Mouse (Mus musculus) limb, embryonic 11.5 days (tissue): ENCODE measurements around the gene Bfar. TPM values are rescaled to one million over a fixed set of nuclear protein-coding genes. Genes with fewer than 3 reads are reported as not detected.
"Not testable (repeated sequence)": the region's sequence is repeated elsewhere in the genome, so short reads cannot be mapped to it uniquely, and the experiment has no call there.

ENCODE experiments used
- ATAC-seq: fragments of 200-750 bp; cut with Nextera tagmentation; 2 replicates; pipeline ENCODE4 v1.8.0; 2017; ENCODE audit warnings: low read depth; ENCODE audit not compliant: insufficient number of reproducible peaks, low FRiP score, low TSS enrichment
- DNase-seq: peaks from one replicate; pipeline ENCODE4 v3.0.0-alpha.2; 2015; ENCODE audit warnings: low spot score
- H3K27ac ChIP-seq: fragments of 300-500 bp; sonication (generic); replicated peaks from 2 replicates; pipeline ENCODE4 v1.5.1; 2014; ENCODE audit warnings: low read depth, mild to moderate bottlenecking, low read length
- H3K27me3 ChIP-seq: fragments of 300-500 bp; sonication (generic); 2 replicates; pipeline ENCODE4 v1.6.1; 2014; ENCODE audit warnings: mild to moderate bottlenecking, low read length, mixed read lengths; ENCODE audit not compliant: control insufficient read depth, insufficient read depth
- H3K36me3 ChIP-seq: fragments of 300-500 bp; sonication (generic); 2 replicates; pipeline ENCODE4 v1.6.1; 2014; ENCODE audit warnings: mild to moderate bottlenecking, low read length, moderate library complexity, mixed read lengths; ENCODE audit not compliant: control insufficient read depth, insufficient read depth
- H3K4me1 ChIP-seq: fragments of 300-500 bp; sonication (generic); 2 replicates; pipeline ENCODE4 v1.6.1; 2014; ENCODE audit warnings: low read length, mixed read lengths; ENCODE audit not compliant: control insufficient read depth, insufficient read depth
- H3K4me2 ChIP-seq: fragments of 300-500 bp; sonication (generic); 2 replicates; pipeline ENCODE4 v1.6.1; 2014; ENCODE audit warnings: low read depth, mild to moderate bottlenecking, moderate library complexity; ENCODE audit not compliant: severe bottlenecking
- H3K4me3 ChIP-seq: fragments of 300-500 bp; sonication (generic); 2 replicates; pipeline ENCODE4 v1.5.1; 2014; ENCODE audit warnings: low read depth, low read length
- H3K9ac ChIP-seq: fragments of 300-500 bp; sonication (generic); 2 replicates; pipeline ENCODE4 v1.6.1; 2014; ENCODE audit warnings: mild to moderate bottlenecking, low read length
- H3K9me3 ChIP-seq: fragments of 300-500 bp; sonication (generic); 2 replicates; pipeline ENCODE4 v1.6.1; 2016; ENCODE audit warnings: low read length; ENCODE audit not compliant: control insufficient read depth
- WGBS: fragments of 180-500 bp; shearing (Covaris S2); extraction: QIAGEN DNeasy Blood & Tissue Kit; methylation state at CpG from one replicate; pipeline ENCODE4 v1.1.7; 2014; 5-methylcytosine and 5-hydroxymethylcytosine counted together
- polyA plus RNA-seq: library from polyadenylated mRNA; unstranded; fragments of >200 nt; fragmentation: Nextera tagmentation; extraction: Ambion mirVana; gene quantifications from 2 replicates; pipeline ENCODE4 v1.2.1, GENCODE M21; 2014

Bfar gene
- polyA plus RNA-seq, 1 experiment from 2014 or later, result 39.2 TPM

DNA sequence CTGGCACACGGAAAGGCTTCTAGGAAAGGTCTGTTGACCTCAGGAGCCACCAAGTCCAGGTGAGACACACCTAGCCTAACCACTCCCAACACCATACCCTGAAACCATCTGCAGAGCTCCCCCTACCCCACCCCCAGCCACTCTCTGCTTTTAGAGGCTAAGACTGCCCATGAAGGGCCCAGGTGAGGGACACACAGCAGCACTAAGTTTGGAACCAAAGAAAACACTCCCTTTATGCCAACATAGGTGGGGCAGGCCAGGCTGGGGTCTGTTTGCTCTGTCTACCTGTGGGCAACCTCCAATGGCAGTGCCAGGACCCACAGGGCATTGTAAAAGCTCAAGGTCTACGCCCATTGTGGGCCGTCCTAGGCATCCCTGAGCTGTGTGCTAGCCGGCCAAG, 57.8 kb downstream of the Bfar start:
- H3K36me3 ChIP-seq, result no peaks in the 10 kb centered on the region
- no peak for ATAC-seq
- H3K4me1 ChIP-seq, result no peaks in the 10 kb centered on the region
- H3K27me3 ChIP-seq, result no peaks in the 10 kb centered on the region
- no peak overlapping the region for H3K4me2 ChIP-seq
- H3K27ac ChIP-seq, result no peak overlapping the region
- H3K9me3 ChIP-seq, result no peaks in the 10 kb centered on the region
- 75% methylated on average over 4 of the region's 4 CpGs for WGBS
- DNase-seq, result no peak
- no peak overlapping the region for H3K9ac ChIP-seq
- no peak overlapping the region for H3K4me3 ChIP-seq

- no peaks in the 10 kb centered on the region for H3K4me1 ChIP-seq
- H3K4me2 ChIP-seq, result peak within 1 kb of the TSS; percentile 1; the same call in 1 of the 2 replicates
- H3K27me3 ChIP-seq, result no peaks in the 10 kb centered on the region
- no peak within 1 kb of the TSS for H3K9ac ChIP-seq
- WGBS, result 9% methylated on average over 26 of the region's 26 CpGs
- H3K36me3 ChIP-seq, result no peaks in the 10 kb centered on the region
- no peaks in the 10 kb centered on the region for H3K9me3 ChIP-seq
- no peak within 1 kb of the TSS for H3K4me3 ChIP-seq
- H3K27ac ChIP-seq, result no peak within 1 kb of the TSS
- no peak for ATAC-seq
- peak; percentile 28 for DNase-seq
These were observed 58.9 kb downstream of the Bfar start, which contains the start of gene Pla2g10 for GRCm38 (mm10) chr16:13730285-13731255. Gene Pla2g10 (minus strand): TSS chr16:13730983.

- no peaks in the 10 kb centered on the region for H3K27me3 ChIP-seq
- H3K9me3 ChIP-seq, result no peaks in the 10 kb centered on the region
- 81% methylated on average over 3 of the region's 3 CpGs for WGBS
- no peaks in the 10 kb centered on the region for H3K4me1 ChIP-seq
- H3K36me3 ChIP-seq, result no peaks in the 10 kb centered on the region
- DNase-seq, result no peak
- no peak overlapping the region for H3K9ac ChIP-seq
- H3K4me2 ChIP-seq, result no peak overlapping the region
- ATAC-seq, result no peak
- H3K4me3 ChIP-seq, result no peak overlapping the region
- no peak overlapping the region for H3K27ac ChIP-seq
These were observed 61.1 kb downstream of the Bfar start for GRCm38 (mm10) chr16:13732786-13733185.

GRCm38 (mm10) chr16:13733518-13734137, 62.0 kb downstream of the Bfar start:
- no peak overlapping the region for H3K4me2 ChIP-seq
- no peak overlapping the region for H3K4me3 ChIP-seq
- H3K36me3 ChIP-seq, result no peaks in the 10 kb centered on the region
- H3K9ac ChIP-seq, result no peak overlapping the region
- DNase-seq (peak; percentile 87), ATAC-seq (no peak)
- H3K27me3 ChIP-seq, result no peaks in the 10 kb centered on the region
- no peak overlapping the region for H3K27ac ChIP-seq
- no peaks in the 10 kb centered on the region for H3K4me1 ChIP-seq
- 25% methylated on average over 9 of the region's 9 CpGs for WGBS
- H3K9me3 ChIP-seq, result no peaks in the 10 kb centered on the region

GRCm38 (mm10) chr16:13735977-13736376, 64.3 kb downstream of the Bfar start:
- 77% methylated on average over 8 of the region's 8 CpGs for WGBS
- no peak for ATAC-seq

DNA sequence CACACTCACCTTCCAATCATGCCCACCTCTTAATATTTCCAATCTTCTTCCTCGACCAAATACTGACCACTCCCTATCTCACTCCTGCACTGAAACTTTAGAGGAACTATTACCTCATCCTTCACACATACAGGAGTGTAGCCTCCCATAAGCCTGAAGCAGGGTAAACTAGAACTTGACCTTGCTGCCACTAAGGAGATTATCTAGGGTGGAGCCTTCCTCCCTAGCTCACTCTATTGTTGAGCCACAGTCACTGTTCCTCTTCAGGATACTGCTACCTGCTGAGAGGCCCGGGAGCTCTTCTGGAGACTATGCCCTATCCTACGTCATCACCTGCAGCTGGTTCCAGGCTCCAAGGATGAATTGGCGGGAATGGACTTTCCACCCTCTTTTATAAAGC, 67.4 kb downstream of the Bfar start:
- DNase-seq, H3K36me3 ChIP-seq, H3K9ac ChIP-seq, H3K4me2 ChIP-seq, ATAC-seq, H3K27ac ChIP-seq, H3K9me3 ChIP-seq, H3K27me3 ChIP-seq, H3K4me3 ChIP-seq, H3K4me1 ChIP-seq: not testable (repeated sequence)
- WGBS, result 62% methylated on average over 4 of the region's 4 CpGs

More at GRCm38 (mm10) chr16:13735977-13736376, 64.3 kb downstream of the Bfar start:
- no peak overlapping the region for H3K4me2 ChIP-seq
- H3K36me3 ChIP-seq, result no peaks in the 10 kb centered on the region
- no peak for DNase-seq
- no peaks in the 10 kb centered on the region for H3K9me3 ChIP-seq
- no peak overlapping the region for H3K9ac ChIP-seq
- H3K4me3 ChIP-seq, result no peak overlapping the region
- no peaks in the 10 kb centered on the region for H3K27me3 ChIP-seq
- no peaks in the 10 kb centered on the region for H3K4me1 ChIP-seq
- H3K27ac ChIP-seq, result no peak overlapping the region

DNA sequence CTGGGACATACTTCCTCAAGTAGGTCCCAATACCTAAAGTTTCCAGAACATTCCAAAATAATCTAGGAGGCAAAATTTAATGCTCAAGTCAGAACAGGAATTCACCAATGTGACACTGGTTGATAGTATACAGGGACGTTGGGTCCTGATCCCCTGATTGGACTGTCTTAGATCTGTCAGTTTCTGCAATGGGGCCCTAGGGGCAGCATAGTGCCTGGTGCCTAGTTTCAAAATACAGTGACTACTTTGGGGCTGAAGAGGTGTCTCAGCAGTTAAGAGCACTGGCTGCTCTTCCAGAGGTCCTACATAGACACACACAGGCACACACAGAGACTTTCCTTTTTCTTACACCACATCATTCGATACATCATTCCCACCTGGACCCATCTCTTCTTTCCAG, 69.2 kb downstream of the Bfar start:
- 78% methylated on average over 2 of the region's 2 CpGs for WGBS
- H3K9ac ChIP-seq, result no peak overlapping the region
- H3K36me3 ChIP-seq, result no peaks in the 10 kb centered on the region
- ATAC-seq (no peak), DNase-seq (no peak)
- no peak overlapping the region for H3K4me3 ChIP-seq
- no peaks in the 10 kb centered on the region for H3K27me3 ChIP-seq
- no peak overlapping the region for H3K27ac ChIP-seq
- no peaks in the 10 kb centered on the region for H3K9me3 ChIP-seq
- H3K4me2 ChIP-seq, result no peak overlapping the region
- H3K4me1 ChIP-seq, result no peaks in the 10 kb centered on the region

GRCm38 (mm10) chr16:13747708-13748107, 76.0 kb downstream of the Bfar start:
- DNase-seq (no peak), ATAC-seq (no peak)
- WGBS, result 91% methylated on average over 8 of the region's 8 CpGs
- H3K4me3 ChIP-seq, result no peak overlapping the region
- no peak overlapping the region for H3K4me2 ChIP-seq
- H3K36me3 ChIP-seq, result no peaks in the 10 kb centered on the region
- H3K9me3 ChIP-seq, result no peaks in the 10 kb centered on the region
- H3K27ac ChIP-seq, result no peak overlapping the region
- no peaks in the 10 kb centered on the region for H3K27me3 ChIP-seq
- H3K4me1 ChIP-seq, result no peaks in the 10 kb centered on the region
- H3K9ac ChIP-seq, result no peak overlapping the region
